Mouse (Mus musculus) embryonic fibroblast, embryonic 13.5 days (primary cell): ENCODE results near the gene Apod.

Experiments
- CTCF ChIP-seq: IDR thresholded peaks from 2 replicates; pipeline ENCODE4 v1.5.1; 2011; ENCODE audit warnings: mild to moderate bottlenecking, control low read depth, low read length, moderate library complexity, borderline replicate concordance; ENCODE audit not compliant: insufficient read depth
- POLR2A ChIP-seq: IDR thresholded peaks from 2 replicates; pipeline ENCODE4 v1.6.1; 2011; ENCODE audit warnings: low read depth, mild to moderate bottlenecking, control low read depth, low read length, moderate library complexity

DNA sequence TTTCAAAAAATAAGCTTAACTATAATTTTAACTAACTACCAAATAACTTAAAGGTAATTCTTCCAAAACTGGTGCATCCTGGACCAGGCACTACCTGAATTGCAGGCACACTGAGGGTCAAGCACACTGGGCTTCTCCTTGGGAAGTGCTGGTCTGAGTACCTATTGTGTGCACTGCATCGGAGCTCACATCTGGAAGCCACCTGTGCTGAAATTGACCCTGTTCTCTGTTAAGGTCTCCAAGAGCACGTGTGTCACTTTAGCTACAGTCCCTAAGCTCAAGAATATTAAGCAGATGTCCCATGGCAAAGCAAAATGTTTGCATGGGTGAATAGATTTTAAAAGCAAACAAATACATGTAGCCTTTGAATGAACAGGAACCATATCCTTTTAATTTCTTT lies 997 bp downstream of the Apod start:
- TF ChIP-seq CTCF (no peak), POLR2A (no peak)
